Mouse (Mus musculus) megakaryocyte, embryonic 14.5 days (primary cell): ENCODE data around the gene Rhof. TPM values are rescaled to one million over a fixed set of nuclear protein-coding genes. Genes with fewer than 3 reads are reported as not detected.
A peak's percentile ranks its signal among the peaks of the same experiment; 100 is the strongest.

Experiments
- H3K27me3 ChIP-seq: replicated peaks from 2 replicates; pipeline ENCODE3; 2012; ENCODE audit warnings: inconsistent platforms
- H3K36me3 ChIP-seq: replicated peaks from 2 replicates; pipeline ENCODE3; 2012; ENCODE audit warnings: low read length, inconsistent platforms, mixed read lengths
- H3K4me1 ChIP-seq: 2 replicates; pipeline ENCODE4 v1.6.1; 2012; ENCODE audit warnings: inconsistent platforms
- H3K4me3 ChIP-seq: replicated peaks from 2 replicates; pipeline ENCODE3; 2012; ENCODE audit warnings: moderate library complexity, mild to moderate bottlenecking, inconsistent platforms
- H3K9me3 ChIP-seq: 2 replicates; pipeline ENCODE4 v1.6.1; 2012; ENCODE audit warnings: inconsistent platforms
- FLI1 ChIP-seq: IDR thresholded peaks from 2 replicates; pipeline ENCODE4 v1.6.1; 2012; ENCODE audit warnings: low read length, inconsistent platforms, mixed read lengths
- GATA1 ChIP-seq: IDR thresholded peaks from 3 replicates; pipeline ENCODE4 v1.6.1; 2012; ENCODE audit warnings: mixed read lengths, low read length, inconsistent platforms, borderline replicate concordance
- polyA plus RNA-seq: library from polyadenylated mRNA; stranded (reverse); fragments of >175 nt; gene quantifications from 2 replicates; pipeline ENCODE4 v1.2.3, GENCODE M21; 2012; ENCODE audit warnings: low replicate concordance; ENCODE audit not compliant: insufficient read depth

The Rhof gene
- polyA plus RNA-seq, 1 experiment = 61.2 TPM

DNA sequence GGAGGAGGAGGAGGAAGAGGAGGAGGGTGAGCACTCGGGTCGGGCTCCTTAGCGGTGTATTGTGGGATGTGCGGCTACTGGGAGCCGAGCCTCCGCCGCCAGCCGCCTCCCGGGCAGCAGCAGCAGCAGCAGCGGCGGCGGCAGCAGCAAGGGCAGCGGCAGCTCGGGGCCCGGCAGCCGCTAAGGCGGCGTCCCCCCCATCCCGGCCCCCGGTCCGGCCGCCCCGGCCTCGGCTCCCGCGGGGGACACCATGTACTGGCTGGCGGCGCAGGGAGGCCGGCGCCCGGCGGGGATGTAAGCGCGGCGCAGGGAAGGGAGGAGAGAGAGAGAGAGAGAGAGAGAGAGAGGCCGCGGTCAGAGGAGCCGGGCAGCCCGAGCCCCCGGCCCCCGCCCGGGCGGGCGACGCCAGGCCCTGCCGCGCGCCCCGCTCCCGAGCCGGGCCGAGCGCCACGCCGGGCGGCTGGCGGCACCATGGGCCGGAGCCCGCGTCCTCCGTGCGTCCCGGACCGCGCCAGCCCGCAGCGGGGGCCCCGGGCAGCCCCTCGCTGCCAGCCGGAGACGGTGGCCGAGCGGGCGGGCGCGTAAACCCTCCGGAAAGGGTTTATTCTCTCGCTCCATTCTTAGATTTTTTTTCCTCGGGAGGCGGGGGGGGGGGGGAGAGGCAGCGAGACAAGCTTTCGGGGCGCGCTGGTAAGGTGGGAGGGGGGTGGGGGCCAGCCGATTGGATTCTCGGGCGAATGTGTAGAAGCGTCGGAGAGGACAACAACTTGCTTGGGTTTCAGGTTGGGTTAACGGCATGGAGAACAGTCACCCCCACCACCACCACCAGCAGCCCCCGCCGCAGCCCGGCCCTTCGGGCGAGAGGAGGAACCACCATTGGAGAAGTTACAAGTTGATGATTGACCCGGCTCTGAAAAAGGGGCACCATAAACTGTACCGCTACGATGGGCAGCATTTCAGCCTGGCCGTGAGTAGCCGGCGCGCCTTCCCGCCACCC, 10.0 kb upstream of the Rhof start, which contains the start of gene Setd1b:
Setd1b (plus strand) TSS at position 33 of the 997 bp plus-strand sequence.
- H3K4me1 ChIP-seq = peaks cover 48% of the 10 kb centered on the region
- H3K4me3 ChIP-seq = peak within 1 kb of the TSS; percentile 96

DNA sequence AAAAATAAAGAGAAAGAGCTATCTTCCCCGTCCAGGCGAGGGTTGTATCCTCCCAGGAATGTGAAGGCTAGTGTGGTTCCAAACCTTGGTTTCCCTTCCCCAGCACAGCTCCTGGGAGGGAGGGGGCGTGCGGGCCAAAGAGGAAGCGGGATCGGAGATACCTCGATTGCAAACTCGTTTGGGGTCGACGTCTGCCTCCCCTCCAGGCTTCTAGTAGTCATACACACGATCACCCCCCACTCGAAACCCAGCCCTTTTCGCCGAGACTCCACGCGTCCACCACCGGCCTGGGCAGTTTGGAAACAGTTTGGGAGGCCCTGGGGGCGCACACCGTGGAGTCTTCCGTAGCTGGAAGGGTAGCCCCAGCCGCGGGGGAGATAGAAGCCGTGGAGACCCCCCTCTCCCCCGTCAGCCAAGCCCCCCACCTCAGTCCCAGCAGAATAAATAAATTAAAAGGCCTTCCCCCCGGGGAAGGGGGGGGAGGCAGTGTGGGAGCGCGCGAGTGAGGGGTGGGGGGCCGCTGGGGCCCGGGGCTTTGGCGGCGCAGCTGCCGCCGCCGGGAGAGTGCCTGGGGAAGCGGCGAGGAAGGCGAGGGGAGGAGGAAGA, 9.2 kb upstream of the Rhof start:
- Histone ChIP-seq H3K27me3 (no peaks in the 10 kb centered on the region), H3K9me3 (no peaks in the 10 kb centered on the region), H3K4me3 (peak overlapping the region; percentile 96), H3K36me3 (peaks cover 46% of the 10 kb centered on the region), H3K4me1 (peaks cover 48% of the 10 kb centered on the region)
- TF ChIP-seq GATA1 (no peak), FLI1 (no peak)

More for the DNA sequence above, 10.0 kb upstream of the Rhof start, which contains the start of gene Setd1b:
- Histone ChIP-seq H3K36me3 (peaks cover 46% of the 10 kb centered on the region), H3K27me3 (no peaks in the 10 kb centered on the region), H3K9me3 (no peaks in the 10 kb centered on the region)
- TF ChIP-seq FLI1 = no peak
- TF ChIP-seq GATA1 = no peak

DNA sequence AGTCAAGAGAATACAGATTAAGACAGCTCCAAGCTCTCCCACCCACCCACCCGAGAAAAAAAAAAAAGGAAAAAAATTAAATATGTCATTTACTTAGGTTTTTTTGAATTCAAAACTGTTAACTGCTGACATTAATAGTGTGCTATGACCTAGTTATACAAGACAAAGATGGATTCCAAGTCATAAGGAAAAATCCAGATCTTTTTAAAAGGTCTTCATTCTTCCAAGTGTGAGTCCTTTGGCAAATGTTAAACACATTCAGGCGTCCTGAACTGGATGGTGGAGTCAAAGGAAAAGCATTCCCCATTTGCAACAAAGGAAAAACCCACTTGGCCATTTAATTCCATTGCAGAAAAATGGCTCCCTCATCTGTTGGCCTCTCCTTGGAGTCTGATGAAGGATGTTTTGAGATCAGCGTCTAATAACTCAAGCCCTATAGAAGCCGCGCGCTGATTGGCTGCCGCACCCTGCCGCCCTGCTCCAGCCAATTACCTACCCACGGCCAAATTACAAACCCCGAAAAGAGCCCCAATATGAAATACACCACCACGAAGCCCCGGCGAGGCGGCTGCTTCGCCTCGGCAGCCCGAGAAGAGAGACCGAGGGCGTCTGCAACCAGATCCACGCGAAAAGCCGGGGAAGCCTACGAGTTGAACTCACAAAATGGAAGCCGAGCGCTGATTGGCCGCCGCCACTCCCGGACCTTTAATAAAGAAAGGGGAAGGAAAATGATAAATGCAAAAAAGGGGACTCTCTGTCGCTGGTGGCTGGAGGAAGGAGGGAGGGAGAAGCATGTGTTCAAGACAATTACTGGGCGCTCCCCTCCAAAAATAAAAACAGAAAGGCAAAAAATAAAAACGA, 8.4 kb upstream of the Rhof start:
- TF ChIP-seq GATA1 (no peak), FLI1 (no peak)
- H3K4me3 ChIP-seq = peak overlapping the region; percentile 96
- peaks cover 46% of the 10 kb centered on the region for H3K36me3 ChIP-seq
- peaks cover 48% of the 10 kb centered on the region for H3K4me1 ChIP-seq
- no peaks in the 10 kb centered on the region for H3K9me3 ChIP-seq
- H3K27me3 ChIP-seq = no peaks in the 10 kb centered on the region

DNA sequence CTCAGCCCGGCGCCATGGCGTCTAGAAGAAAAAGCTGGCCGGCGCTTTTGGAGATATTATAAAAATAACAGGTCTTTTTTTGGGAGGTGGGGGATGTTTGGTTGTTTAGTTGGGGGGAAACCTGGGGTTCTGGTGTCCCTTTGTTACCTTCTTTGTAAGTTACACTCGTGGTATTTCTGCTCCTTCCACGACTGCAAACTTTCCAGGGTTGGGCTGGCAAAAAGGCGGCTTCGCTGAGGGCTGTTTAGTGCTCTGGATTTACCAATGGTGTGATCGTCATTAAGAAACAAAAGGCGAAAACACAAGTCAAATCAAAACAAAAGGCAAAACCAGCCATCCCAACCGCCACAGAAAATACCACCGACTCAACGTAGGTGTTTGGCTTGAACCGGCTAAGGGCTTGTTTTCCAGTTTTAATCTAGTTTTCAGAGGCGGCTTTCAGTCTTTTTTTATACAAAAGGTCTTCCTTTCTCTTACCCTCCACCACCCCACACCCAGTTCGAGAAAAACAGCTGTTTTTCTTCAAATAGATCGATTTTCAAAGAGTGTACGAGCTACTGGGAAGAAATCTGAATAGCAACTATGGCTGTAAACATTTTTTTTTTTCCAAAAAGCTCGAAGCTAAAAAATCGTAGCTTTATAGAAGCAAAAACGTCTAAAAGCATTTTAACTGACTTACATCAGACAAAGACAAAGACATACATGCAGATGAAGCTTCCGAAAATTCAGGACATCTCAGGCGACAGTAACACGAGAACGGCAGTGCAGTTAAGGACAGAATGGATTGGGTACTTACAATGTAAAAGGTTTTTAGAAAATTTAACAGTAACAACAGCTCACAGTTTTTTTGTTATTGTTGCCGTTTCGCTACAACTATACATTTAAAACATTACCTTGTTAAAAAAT, 7.5 kb upstream of the Rhof start:
- TF ChIP-seq FLI1 = no peak
- no peak for TF ChIP-seq GATA1
- Histone ChIP-seq H3K27me3 (no peaks in the 10 kb centered on the region), H3K4me1 (peaks cover 48% of the 10 kb centered on the region), H3K9me3 (no peaks in the 10 kb centered on the region), H3K4me3 (peak overlapping the region; percentile 96), H3K36me3 (peaks cover 46% of the 10 kb centered on the region)

DNA sequence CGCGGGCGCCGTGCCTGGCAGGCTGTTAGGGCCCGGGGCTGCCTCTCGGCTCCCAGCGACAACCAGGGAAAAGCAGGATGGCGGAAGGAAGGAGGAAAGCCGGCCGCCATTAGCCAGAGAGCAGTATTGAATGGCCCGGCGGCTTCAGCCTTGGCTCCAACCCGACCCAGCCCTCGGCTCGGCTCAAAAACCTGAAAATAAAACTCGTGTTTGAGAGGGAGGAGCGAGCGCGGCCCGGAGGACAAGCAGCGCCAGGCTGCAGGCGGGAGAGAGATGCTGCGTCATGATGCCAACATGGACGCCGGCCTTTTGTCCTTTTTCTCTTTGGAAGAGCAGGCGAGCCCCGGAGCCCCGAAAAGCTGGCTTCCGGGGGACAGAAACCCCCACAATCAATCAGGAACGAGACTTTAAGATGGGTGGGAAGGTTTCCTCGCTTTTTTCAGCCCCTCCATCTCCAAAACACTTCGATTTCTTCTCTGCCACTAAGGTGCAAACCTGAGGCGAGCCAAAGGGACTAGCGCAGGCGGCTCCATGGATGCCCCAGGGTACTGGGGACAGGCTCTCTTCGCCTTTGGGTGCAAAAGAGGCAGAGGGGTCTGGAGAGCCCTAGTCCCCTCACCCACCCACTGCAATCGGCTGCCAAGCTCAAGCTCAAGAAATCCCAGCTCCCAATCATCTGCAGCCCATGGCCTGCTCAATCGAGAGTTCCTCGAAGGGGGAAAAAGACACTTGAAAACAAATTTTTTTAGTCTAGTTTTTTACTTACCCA, 6.6 kb upstream of the Rhof start:
- Histone ChIP-seq H3K27me3 (no peaks in the 10 kb centered on the region), H3K4me3 (peak overlapping the region; percentile 96), H3K4me1 (peaks cover 48% of the 10 kb centered on the region), H3K9me3 (no peaks in the 10 kb centered on the region), H3K36me3 (peaks cover 46% of the 10 kb centered on the region)
- TF ChIP-seq FLI1 (no peak), GATA1 (no peak)

DNA sequence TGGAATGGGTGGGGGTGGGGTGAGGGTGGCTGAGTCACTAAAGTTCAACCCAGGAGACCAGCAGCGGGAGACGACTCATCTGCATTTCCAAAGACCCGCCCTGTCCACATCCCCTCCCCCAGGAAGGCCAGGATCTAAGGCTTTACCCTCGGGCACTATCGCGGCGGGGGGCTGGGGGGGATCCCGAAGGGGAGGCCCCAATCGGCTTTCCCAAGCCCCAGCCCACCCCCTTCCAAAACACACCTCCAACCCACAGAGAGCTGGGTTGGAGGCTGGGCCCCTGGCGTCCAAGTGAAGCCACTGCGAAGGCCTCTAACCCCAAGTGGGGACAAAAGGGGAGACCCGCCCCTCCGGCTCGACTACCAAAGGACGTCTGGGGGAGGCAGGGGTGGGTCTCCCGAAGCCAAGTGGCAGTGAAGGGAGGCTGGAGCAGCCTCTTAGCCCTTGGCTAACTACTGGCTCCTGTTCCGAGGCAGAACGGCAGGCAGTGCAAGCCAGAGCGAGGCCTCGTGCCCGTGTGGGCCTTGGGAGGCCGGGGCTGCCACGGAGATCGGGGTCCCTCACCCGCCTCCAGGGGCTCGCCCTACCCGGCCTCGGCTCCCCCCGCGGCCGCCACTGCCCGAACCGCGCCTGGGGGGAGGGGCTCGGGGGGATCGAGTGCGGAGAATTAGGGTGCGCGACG, 5.9 kb upstream of the Rhof start:
- H3K9me3 ChIP-seq = no peaks in the 10 kb centered on the region
- H3K4me3 ChIP-seq = peak overlapping the region; percentile 96
- H3K4me1 ChIP-seq = peaks cover 52% of the 10 kb centered on the region
- H3K36me3 ChIP-seq = peaks cover 51% of the 10 kb centered on the region
- no peak for TF ChIP-seq GATA1
- TF ChIP-seq FLI1 = no peak
- H3K27me3 ChIP-seq = no peaks in the 10 kb centered on the region

DNA sequence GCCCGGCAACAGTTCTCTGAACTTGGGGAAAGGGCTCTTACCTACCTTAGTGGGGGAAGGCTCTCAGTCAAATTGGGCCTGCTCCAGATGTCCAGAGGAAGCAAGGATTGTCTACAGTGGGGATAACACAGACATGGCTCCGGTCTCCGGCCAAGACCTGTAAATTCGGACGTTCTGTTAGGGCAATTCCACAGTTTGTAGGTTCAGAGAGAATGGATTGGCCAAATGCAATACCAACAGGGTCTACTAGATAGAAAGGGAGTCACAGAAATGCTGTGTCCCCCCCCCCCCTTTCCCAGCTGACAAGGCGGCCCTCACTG, 5.4 kb upstream of the Rhof start:
- Histone ChIP-seq H3K4me3 (peak overlapping the region; percentile 96), H3K9me3 (no peaks in the 10 kb centered on the region), H3K27me3 (no peaks in the 10 kb centered on the region), H3K4me1 (peaks cover 57% of the 10 kb centered on the region), H3K36me3 (peaks cover 56% of the 10 kb centered on the region)
- no peak for TF ChIP-seq FLI1
- TF ChIP-seq GATA1 = no peak
